Mouse (Mus musculus) brown adipose tissue, adult 24 weeks (tissue): ENCODE measurements around the gene Mcm3. TPM values are rescaled to one million over a fixed set of nuclear protein-coding genes. Genes with fewer than 3 reads are reported as not detected.
"Not testable (repeated sequence)": the region's sequence is repeated elsewhere in the genome, so short reads cannot be mapped to it uniquely, and the experiment has no call there.

Source experiments
- H3K27ac ChIP-seq: fragments of 200-500 bp; replicated peaks from 2 replicates; pipeline ENCODE4 v1.5.1; 2012; ENCODE audit warnings: low read depth, mild to moderate bottlenecking, low read length
- H3K4me1 ChIP-seq: fragments of 200-500 bp; 2 replicates; pipeline ENCODE4 v1.6.1; 2012; ENCODE audit warnings: low read length, mixed read lengths; ENCODE audit not compliant: control insufficient read depth, insufficient read depth, insufficient read length
- H3K4me3 ChIP-seq: fragments of 200-500 bp; 2 replicates; pipeline ENCODE4 v1.5.1; 2012; ENCODE audit warnings: low read depth, mild to moderate bottlenecking, low read length, moderate library complexity; ENCODE audit not compliant: insufficient read depth
- polyA plus RNA-seq: library from polyadenylated mRNA; stranded (reverse); fragments of >200 nt; gene quantifications from 2 replicates; pipeline ENCODE4 v1.2.4, GENCODE M21; 2012; ENCODE audit not compliant: missing spikeins, insufficient read depth, insufficient read length

Gene Mcm3
- polyA plus RNA-seq, 1 experiment = 1.6 TPM

DNA sequence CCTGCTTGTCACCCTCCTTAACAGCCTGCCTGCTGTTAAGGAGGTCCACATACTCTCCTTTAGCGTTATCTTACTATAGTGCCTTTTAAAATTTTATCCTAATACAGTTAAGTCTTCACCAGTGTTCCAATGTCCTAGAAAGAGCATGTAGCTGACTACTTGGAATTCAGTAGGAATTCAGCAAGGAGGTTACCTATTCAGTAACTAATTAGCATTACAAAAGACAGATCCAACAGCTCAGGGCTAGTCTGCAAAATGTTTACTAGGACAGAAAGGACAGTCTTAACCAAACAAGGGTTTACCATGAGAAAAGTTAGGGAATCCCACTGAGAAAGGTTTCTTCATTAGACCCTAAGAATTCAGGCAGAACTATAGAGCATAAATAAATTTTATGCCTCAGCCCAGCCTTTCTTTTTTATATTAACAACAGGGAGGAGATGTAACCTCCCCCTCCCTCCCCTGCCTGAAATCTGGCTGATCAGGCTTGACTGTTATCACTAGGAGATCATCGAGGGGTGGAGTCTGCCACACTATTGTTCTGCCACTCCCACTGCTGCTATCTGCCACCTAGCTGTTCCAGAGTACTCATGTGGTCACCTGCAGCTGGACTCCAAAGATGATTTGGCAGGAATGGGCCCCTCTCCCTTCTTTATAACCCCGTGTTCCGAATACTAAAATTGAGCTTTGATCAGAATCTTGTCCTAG is 45.9 kb downstream of the Mcm3 start:
- H3K4me1 ChIP-seq, H3K4me3 ChIP-seq, H3K27ac ChIP-seq: not testable (repeated sequence)

DNA sequence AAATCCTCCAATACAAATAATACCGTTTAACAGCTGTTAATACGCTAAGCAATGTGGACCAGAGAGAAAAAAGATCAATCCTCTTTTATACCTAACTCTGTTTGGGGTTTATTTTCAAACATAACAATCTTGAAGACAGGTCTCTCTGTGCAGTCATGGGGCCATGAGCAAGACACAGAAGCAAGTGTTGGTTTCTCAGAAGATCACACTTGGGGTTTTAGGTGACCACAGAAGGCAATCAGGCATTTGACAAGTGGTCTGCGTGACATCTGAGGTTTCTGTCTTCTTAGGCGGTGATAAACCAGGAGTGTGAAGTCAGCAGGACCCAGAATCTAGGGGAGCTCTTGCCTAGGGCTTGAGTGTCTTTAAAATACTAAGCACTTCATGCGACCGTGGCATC is 53.6 kb downstream of the Mcm3 start:
- Histone ChIP-seq H3K4me1 (no peaks in the 10 kb centered on the region), H3K4me3 (no peak overlapping the region), H3K27ac (no peak overlapping the region)

DNA sequence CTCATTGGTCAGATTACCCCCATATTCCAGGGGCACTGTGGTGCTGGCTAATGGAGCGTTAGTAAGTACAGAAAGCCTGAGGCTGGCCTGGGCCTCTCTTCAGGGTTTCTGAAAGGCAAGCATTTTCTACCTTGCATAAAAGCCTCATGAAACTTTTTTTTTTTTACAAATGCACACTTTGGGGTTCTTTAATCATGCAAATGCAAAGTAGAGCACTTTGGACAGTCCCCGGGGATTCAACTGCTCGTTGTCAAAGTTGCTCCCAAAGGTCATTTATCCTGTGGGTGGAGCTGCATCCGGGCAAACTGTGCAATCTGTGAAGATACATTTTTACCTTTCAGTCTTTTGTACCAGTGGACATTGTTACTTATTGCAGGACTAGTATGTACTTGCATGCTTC is 58.7 kb downstream of the Mcm3 start:
- Histone ChIP-seq H3K4me1 (no peaks in the 10 kb centered on the region), H3K27ac (no peak overlapping the region), H3K4me3 (no peak overlapping the region)

GRCm38 (mm10) chr1:20760331-20760730 is 59.8 kb downstream of the Mcm3 start:
- Histone ChIP-seq H3K4me1 (no peaks in the 10 kb centered on the region), H3K27ac (no peak overlapping the region), H3K4me3 (no peak overlapping the region)

DNA sequence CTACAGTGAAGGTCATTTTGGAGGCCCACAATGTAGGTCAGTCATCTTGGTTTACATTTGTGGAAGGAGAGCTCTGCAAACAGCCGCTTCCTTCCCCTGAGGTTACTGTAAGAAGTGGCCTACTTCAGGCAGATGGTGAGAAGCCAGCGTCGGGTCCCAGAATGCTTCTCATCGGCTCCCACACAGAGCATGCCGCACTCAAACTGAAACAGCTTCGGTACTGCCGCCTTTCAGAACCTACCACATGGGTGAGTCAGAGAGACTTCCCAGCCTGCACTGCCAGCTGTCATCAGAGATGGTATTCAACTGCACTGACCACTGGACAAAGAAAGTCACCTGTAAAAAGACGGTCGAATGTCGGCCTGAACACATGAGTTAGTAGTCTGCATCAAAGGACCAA is 60.3 kb downstream of the Mcm3 start:
- Histone ChIP-seq H3K4me3 (no peak overlapping the region), H3K4me1 (no peaks in the 10 kb centered on the region), H3K27ac (no peak overlapping the region)

- H3K27ac ChIP-seq = no peak overlapping the region
- H3K4me1 ChIP-seq = no peaks in the 10 kb centered on the region
- no peak overlapping the region for H3K4me3 ChIP-seq
Measured at GRCm38 (mm10) chr1:20757586-20757985, 62.5 kb downstream of the Mcm3 start.

GRCm38 (mm10) chr1:20754439-20754838 is 65.7 kb downstream of the Mcm3 start:
- Histone ChIP-seq H3K4me1 (no peaks in the 10 kb centered on the region), H3K4me3 (no peak overlapping the region), H3K27ac (no peak overlapping the region)

Other genes starting within 250 kb of the Mcm3 start
- not detected in 2 replicates for gene Pkhd1, start 202.2 kb downstream of the Mcm3 start, polyA plus RNA-seq
- not detected in 2 replicates for gene Il17a, start 89.4 kb downstream of the Mcm3 start, polyA plus RNA-seq
- gene Il17f, start 29.7 kb downstream of the Mcm3 start, polyA plus RNA-seq = not detected in 2 replicates
- gene Paqr8, start 70.3 kb upstream of the Mcm3 start, polyA plus RNA-seq = 0.54 and 0.67 TPM in 2 replicates
- gene Efhc1, start 131.3 kb upstream of the Mcm3 start, polyA plus RNA-seq = 0.99 TPM in 1 of 2 replicates, not detected in the other